Mouse (Mus musculus) intestine, embryonic 16.5 days (tissue): ENCODE results near the gene Mamstr. TPM values are rescaled to one million over a fixed set of nuclear protein-coding genes. Genes with fewer than 3 reads are reported as not detected.

Source experiments
- ATAC-seq: fragments of 200-750 bp; cut with Nextera tagmentation; 2 replicates; pipeline ENCODE4 v1.8.0; 2017; ENCODE audit warnings: moderate TSS enrichment, moderate library complexity
- H3K27ac ChIP-seq: fragments of 300-500 bp; sonication (generic); 2 replicates; pipeline ENCODE4 v1.5.1; 2014; ENCODE audit warnings: mild to moderate bottlenecking, low read length
- H3K27me3 ChIP-seq: fragments of 300-500 bp; sonication (generic); replicated peaks from 2 replicates; pipeline ENCODE4 v1.6.1; 2014; ENCODE audit warnings: low read length, control low read depth, mixed read lengths; ENCODE audit not compliant: control insufficient read depth, insufficient read depth
- H3K36me3 ChIP-seq: fragments of 300-500 bp; sonication (generic); 2 replicates; pipeline ENCODE4 v1.6.1; 2014; ENCODE audit warnings: low read length, control low read depth; ENCODE audit not compliant: control insufficient read depth, insufficient read depth
- H3K4me1 ChIP-seq: fragments of 300-500 bp; sonication (generic); 2 replicates; pipeline ENCODE4 v1.6.1; 2014; ENCODE audit warnings: low read length, control low read depth, mixed read lengths; ENCODE audit not compliant: control insufficient read depth, insufficient read depth
- H3K4me2 ChIP-seq: fragments of 300-500 bp; sonication (generic); 2 replicates; pipeline ENCODE4 v1.6.1; 2014; ENCODE audit warnings: low read depth, low read length, control low read depth
- H3K4me3 ChIP-seq: fragments of 300-500 bp; sonication (generic); 2 replicates; pipeline ENCODE4 v1.5.1; 2014; ENCODE audit warnings: mild to moderate bottlenecking, low read length
- H3K9ac ChIP-seq: fragments of 300-500 bp; sonication (generic); 2 replicates; pipeline ENCODE4 v1.6.1; 2014; ENCODE audit warnings: low read depth, low read length
- H3K9me3 ChIP-seq: fragments of 300-500 bp; sonication (generic); 2 replicates; pipeline ENCODE4 v1.6.1; 2016; ENCODE audit warnings: low read length, control low read depth; ENCODE audit not compliant: control insufficient read depth
- WGBS: fragments of 180-500 bp; shearing (Covaris S2); extraction: QIAGEN DNeasy Blood & Tissue Kit; methylation state at CpG from one replicate; pipeline ENCODE4 v1.1.7; 2014; 5-methylcytosine and 5-hydroxymethylcytosine counted together
- polyA plus RNA-seq: library from polyadenylated mRNA; unstranded; fragments of >200 nt; fragmentation: Nextera tagmentation; extraction: Ambion mirVana; gene quantifications from 2 replicates; pipeline ENCODE4 v1.2.1, GENCODE M21; 2015

Gene Mamstr
- polyA plus RNA-seq, 1 experiment from 2014 or later = 6.3 TPM

- Histone ChIP-seq H3K4me1 (peaks cover 7% of the 10 kb centered on the region; the same call in 1 of the 2 replicates), H3K27me3 (peaks cover 10% of the 10 kb centered on the region), H3K9ac (no peak overlapping the region), H3K9me3 (no peaks in the 10 kb centered on the region), H3K4me2 (no peak overlapping the region), H3K27ac (no peak overlapping the region), H3K4me3 (no peak overlapping the region), H3K36me3 (no peaks in the 10 kb centered on the region)
- 84% methylated on average over 8 of the region's 8 CpGs for WGBS
- ATAC-seq = no peak
These were observed 14.3 kb upstream of the Mamstr start for GRCm38 (mm10) chr7:45625481-45625880.

GRCm38 (mm10) chr7:45626571-45627076, 13.2 kb upstream of the Mamstr start:
- H3K4me2 ChIP-seq = no peak overlapping the region
- H3K27me3 ChIP-seq = peaks cover 10% of the 10 kb centered on the region
- ATAC-seq = no peak

GRCm38 (mm10) chr7:45627261-45627660, 12.5 kb upstream of the Mamstr start, which contains the start of gene Rasip1:
Gene Rasip1 (plus strand): TSS chr7:45627488.
- 0 out of 2 replicates have a peak, but pooled peaks have one; percentile 22 for ATAC-seq
- Histone ChIP-seq H3K36me3 (no peaks in the 10 kb centered on the region), H3K9ac (peak within 1 kb of the TSS; percentile 79), H3K27me3 (peaks cover 12% of the 10 kb centered on the region), H3K4me2 (peak within 1 kb of the TSS; percentile 99), H3K4me3 (peak within 1 kb of the TSS; percentile 61), H3K4me1 (peaks cover 11% of the 10 kb centered on the region; the same call in 1 of the 2 replicates), H3K9me3 (no peaks in the 10 kb centered on the region), H3K27ac (peak within 1 kb of the TSS; percentile 49; the same call in 1 of the 2 replicates)
- 82% methylated on average over 9 of the region's 9 CpGs for WGBS

More at GRCm38 (mm10) chr7:45626571-45627076, 13.2 kb upstream of the Mamstr start:
- H3K9ac ChIP-seq = no peak overlapping the region
- WGBS = 86% methylated on average over 7 of the region's 7 CpGs
- no peak overlapping the region; the same call in 1 of the 2 replicates for H3K4me3 ChIP-seq
- H3K36me3 ChIP-seq = no peaks in the 10 kb centered on the region
- peaks cover 10% of the 10 kb centered on the region; the same call in 1 of the 2 replicates for H3K4me1 ChIP-seq
- H3K9me3 ChIP-seq = no peaks in the 10 kb centered on the region
- no peak overlapping the region for H3K27ac ChIP-seq

- ATAC-seq = peak; percentile 85
- Histone ChIP-seq H3K27me3 (peaks cover 16% of the 10 kb centered on the region), H3K4me1 (peaks cover 13% of the 10 kb centered on the region; the same call in 1 of the 2 replicates), H3K27ac (peak overlapping the region; percentile 49), H3K9me3 (no peaks in the 10 kb centered on the region), H3K9ac (peak overlapping the region; percentile 79), H3K4me3 (peak overlapping the region; percentile 61), H3K36me3 (no peaks in the 10 kb centered on the region), H3K4me2 (peak overlapping the region; percentile 99)
- WGBS = under 1% methylated on average over 105 of the region's 105 CpGs
These were observed 11.1 kb upstream of the Mamstr start for GRCm38 (mm10) chr7:45628364-45629294.

GRCm38 (mm10) chr7:45630064-45630907, 9.5 kb upstream of the Mamstr start:
- Histone ChIP-seq H3K27ac (no peak overlapping the region), H3K36me3 (no peaks in the 10 kb centered on the region), H3K4me2 (no peak overlapping the region), H3K4me3 (no peak overlapping the region), H3K9ac (0 out of 2 replicates have a peak overlapping the region, but pooled peaks have one; percentile 13), H3K4me1 (peaks cover 13% of the 10 kb centered on the region; the same call in 1 of the 2 replicates), H3K9me3 (no peaks in the 10 kb centered on the region), H3K27me3 (peaks cover 16% of the 10 kb centered on the region)
- 77% methylated on average over 23 of the region's 23 CpGs for WGBS
- ATAC-seq = no peak

- Histone ChIP-seq H3K27me3 (peaks cover 15% of the 10 kb centered on the region), H3K36me3 (no peaks in the 10 kb centered on the region; the same call in 1 of the 2 replicates), H3K9ac (peak overlapping the region; percentile 62), H3K27ac (no peak overlapping the region), H3K4me1 (peaks cover 15% of the 10 kb centered on the region; the same call in 1 of the 2 replicates), H3K4me3 (peak overlapping the region; percentile 11), H3K9me3 (no peaks in the 10 kb centered on the region), H3K4me2 (peak overlapping the region; percentile 45)
- no peak for ATAC-seq
- WGBS = 30% methylated on average over 35 of the region's 35 CpGs
These were observed 7.3 kb upstream of the Mamstr start for GRCm38 (mm10) chr7:45632499-45632898.

- H3K27ac ChIP-seq = peak overlapping the region; percentile 19
- no peak for ATAC-seq
- peaks cover 14% of the 10 kb centered on the region; the same call in 1 of the 2 replicates for H3K4me1 ChIP-seq
- no peak overlapping the region for H3K4me2 ChIP-seq
- peaks cover 6% of the 10 kb centered on the region; the same call in 1 of the 2 replicates for H3K27me3 ChIP-seq
- H3K9me3 ChIP-seq = no peaks in the 10 kb centered on the region
- 88% methylated on average over 11 of the region's 11 CpGs for WGBS
- H3K36me3 ChIP-seq = no peaks in the 10 kb centered on the region; the same call in 1 of the 2 replicates
- no peak overlapping the region for H3K4me3 ChIP-seq
- H3K9ac ChIP-seq = no peak overlapping the region
These were observed 4.7 kb upstream of the Mamstr start for GRCm38 (mm10) chr7:45634946-45635681.
